Mouse (Mus musculus): Measurements from ENCODE around the gene Ccdc62.

The Ccdc62 gene

DNA sequence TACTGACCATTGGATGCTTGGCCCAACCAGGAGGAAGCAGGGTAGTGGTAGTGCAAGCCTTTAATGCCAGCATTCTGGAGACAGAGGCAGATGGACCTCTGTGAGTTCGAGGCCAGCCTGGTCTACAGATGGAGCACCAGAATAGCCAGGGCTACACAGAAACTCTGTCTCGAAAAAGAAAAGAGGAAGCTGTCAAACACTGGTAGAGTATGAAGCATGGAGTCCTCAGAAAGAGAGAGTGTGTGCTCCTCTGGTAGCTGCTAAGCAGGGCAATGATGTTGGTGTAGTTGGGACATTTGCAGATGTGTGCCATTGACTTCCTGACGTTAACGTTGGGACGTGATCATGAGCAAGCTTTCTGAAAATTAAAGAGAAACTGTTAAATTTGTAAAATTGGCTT lies 8.0 kb downstream of the Ccdc62 start:
- DNase-seq = no peak

GRCm38 (mm10) chr5:123946546-123946945 lies 16.1 kb downstream of the Ccdc62 start:
- no peak for DNase-seq

DNA sequence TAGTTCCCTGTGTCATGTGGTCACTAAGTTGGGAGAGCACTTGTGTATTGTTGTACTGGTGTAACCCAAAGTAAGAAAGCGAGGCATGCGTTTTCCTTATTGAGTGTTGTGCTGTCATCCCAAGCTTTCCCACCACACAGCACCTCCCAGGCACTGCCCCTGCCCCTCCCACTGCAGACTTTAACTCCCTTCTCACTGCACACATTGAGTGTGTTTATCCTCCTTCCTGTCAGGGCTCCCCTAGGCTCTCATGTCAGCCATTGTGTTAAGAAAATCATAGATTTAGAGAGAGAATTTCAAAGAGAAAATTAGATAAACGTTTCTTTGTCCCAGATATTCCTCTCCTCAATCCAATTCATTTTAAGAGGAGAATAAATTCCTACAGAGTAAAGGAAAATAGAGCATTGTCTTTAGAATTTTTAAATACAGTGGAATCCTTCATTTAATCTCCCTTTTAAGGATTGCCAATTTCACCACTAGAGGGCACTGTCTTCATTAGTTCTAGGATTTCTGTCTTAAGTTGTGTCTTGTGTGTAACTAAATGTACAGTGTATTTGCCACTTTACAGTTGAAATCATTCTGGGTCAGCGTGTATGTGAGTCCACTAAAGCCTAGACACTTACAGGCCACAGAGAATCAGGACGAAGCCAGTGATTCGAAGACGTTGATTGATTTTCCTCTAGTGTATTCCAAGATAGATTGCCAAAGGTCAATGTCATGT lies 16.7 kb downstream of the Ccdc62 start:
- no peak for DNase-seq

- no peak for DNase-seq
Measured at GRCm38 (mm10) chr5:123952365-123953045, 22.0 kb downstream of the Ccdc62 start.

- DNase-seq = no peak
Measured at GRCm38 (mm10) chr5:123957213-123957612, 26.7 kb downstream of the Ccdc62 start.

- no peak for DNase-seq
Measured at GRCm38 (mm10) chr5:123959018-123959417, 28.5 kb downstream of the Ccdc62 start.

DNA sequence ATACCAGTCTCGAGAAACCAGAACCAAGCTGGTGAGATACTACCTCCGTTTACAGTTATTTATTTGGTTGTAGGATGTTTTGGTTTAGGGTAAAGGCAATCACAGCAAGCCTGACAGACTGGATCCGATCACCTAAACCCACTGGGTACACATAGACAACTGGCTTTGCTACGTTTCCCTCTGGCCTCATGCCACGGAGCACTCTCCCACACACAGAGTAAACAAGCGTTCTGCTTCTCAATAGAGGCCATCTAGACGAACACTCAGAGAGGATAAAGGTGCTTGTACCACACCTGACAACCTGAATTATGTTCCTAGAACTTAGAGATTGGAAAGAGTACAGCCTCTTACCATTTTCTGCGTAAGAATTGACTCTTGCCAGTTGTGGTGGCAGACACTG lies 29.6 kb downstream of the Ccdc62 start:
- peak in 1 of 2 experiments; percentile 39 for DNase-seq

DNA sequence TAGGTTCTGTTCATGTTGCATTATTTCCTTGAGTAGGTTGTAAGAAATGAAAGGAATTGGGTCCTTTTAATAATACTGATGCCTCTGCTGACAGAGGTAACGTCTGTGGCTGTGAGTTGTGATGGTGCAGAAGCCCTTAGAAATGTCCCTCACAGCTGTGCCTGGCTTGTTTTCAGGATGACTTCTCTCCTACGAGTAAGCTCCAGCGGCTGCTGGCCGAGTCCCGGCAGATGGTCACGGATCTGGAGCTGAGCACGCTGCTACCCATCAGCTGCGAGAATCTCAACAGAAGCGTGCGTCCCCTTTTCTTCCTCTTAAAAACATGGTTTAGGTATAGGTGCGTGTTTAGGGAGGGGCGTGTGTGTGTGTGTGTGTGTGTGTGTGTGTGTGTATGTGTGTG lies 30.6 kb downstream of the Ccdc62 start:
- no peak for DNase-seq

GRCm38 (mm10) chr5:123964208-123964607 lies 33.7 kb downstream of the Ccdc62 start:
- no peak for DNase-seq

- DNase-seq = no peak
Measured at GRCm38 (mm10) chr5:123966759-123967158, 36.3 kb downstream of the Ccdc62 start.

DNA sequence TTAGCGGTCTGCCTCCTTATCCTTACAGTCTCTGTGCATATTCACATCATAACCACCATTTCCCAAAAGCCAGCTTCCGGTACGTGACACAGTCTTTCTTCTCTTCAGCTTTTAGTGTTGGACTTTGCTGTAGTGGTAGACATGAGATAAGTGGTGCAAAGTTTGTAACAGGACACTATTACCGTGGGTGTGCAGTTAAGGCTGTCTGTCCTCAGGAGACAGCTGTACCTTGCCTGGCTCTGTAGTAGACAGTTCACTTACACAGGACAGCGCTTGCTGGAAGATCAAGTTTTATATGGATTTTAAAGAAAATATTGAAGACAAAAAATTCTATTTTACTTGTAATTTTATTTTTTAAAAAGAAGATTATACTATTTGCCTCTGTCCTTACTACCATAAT lies 38.0 kb downstream of the Ccdc62 start:
- no peak for DNase-seq

DNA sequence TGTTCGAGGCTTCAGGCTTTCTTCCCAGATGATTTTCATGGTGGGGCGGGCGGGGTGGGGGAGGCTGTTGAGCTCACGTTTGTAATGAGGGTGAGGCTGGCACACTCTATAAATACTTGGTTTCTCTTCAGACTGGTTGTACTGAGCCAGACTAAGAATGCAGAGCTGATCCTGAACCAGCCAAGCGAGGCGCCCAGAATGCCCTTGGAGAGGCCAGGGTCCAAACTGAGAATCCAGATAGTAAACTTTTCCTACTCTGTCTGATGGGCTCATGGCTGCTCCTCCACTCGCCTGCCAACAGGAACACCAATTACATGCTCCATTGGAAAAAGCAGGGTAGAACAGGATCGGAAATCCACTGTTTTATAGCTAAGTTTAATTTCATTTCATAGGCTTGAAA lies 38.7 kb downstream of the Ccdc62 start:
- DNase-seq = no peak

DNA sequence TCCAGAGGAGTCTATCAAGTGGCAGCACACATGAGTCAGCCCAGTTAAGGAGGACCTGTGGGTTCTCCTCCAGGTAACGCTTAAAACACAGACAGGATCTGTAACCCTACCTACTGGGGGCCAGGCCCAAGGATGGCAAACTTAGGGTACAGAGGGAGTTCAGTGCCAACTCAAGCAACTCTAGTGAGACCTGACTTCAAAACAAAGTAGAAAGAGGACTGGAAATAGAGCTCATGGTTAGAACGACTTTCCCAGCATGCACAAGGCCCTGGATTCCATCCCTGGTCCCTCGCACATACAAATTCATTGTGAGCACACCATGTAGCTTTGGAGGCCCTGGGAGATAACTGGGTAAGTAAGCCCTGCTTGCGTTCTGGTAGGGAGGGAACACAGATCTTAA lies 40.1 kb downstream of the Ccdc62 start:
- no peak for DNase-seq

GRCm38 (mm10) chr5:123972453-123972852 lies 42.0 kb downstream of the Ccdc62 start:
- no peak for DNase-seq

- DNase-seq = peak; percentile 83 to 88
Measured at GRCm38 (mm10) chr5:123973299-123974178, 43.1 kb downstream of the Ccdc62 start, which contains the start of gene Hip1r. Gene Hip1r, plus strand, starts transcription at chr5:123973628.

GRCm38 (mm10) chr5:123974179-123974485 lies 43.7 kb downstream of the Ccdc62 start:
- no peak for DNase-seq

GRCm38 (mm10) chr5:123974616-123975111 lies 44.2 kb downstream of the Ccdc62 start:
- DNase-seq = peak; percentile 57 to 64

DNA sequence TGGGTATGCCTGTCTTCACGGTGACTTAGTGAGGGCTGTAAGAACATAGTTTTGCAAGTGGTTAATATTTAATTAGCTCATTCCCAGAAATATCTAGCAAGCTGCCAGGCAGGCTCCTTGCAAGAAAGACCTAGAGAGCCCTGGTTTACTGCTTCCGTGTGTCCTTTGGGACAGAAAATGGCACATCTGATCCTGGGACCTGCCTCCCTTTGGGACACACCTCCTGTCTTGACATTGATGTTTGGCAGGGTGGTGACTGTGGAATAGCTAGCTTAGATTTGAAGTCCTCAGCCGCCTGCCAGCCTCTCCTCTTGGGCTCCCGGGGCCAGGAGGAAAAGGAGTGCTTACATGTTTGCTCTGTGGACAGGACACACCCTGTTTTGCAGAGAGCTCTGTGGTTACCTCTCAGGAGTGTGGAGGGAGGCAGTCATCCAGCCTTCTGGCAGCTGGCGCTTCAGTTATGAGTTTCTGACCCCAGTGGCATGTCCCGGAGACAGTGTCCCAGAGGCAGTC lies 45.2 kb downstream of the Ccdc62 start:
- peak; percentile 62 to 84 for DNase-seq

GRCm38 (mm10) chr5:123977231-123977630 lies 46.8 kb downstream of the Ccdc62 start:
- DNase-seq = peak in 1 of 2 experiments; percentile 5

- no peak for DNase-seq
Measured at GRCm38 (mm10) chr5:123978131-123978530, 47.7 kb downstream of the Ccdc62 start.

DNA sequence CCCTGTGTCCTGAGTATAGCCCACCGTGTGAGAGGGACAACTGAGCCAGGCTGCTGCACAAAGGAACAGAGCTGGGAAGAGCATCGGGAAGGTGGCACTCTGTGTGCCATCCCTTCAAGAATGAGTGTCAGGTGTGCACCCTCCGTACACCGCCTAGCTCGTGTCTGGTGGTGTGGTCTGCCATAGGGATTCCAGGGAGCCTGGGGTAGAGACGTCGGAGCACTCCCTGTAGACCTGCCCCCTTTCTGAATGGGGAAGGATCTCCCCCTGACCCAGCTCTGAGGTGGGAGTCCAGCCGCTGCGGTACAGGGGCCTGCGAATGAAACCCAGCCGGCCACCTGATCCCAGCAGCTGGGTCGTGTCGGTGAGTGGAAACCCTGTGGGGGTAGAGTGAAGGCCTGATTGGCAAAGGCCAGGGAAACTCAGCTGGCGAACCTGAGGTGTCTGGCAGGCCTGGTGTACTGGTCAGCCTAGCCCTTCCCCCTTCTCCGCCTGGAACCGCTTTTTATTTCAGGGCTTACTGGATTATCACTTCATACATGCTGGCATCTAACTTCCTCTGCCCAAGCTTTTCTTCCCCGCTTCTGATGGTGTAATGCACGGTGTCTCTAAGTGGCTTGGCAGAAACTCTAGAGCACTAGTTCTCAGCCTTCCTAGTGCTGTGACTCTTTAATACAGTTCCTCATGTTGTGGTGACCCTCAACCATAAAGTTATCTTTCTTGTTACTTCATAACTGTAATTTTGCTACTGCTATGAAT lies 48.9 kb downstream of the Ccdc62 start:
- DNase-seq = no peak

DNA sequence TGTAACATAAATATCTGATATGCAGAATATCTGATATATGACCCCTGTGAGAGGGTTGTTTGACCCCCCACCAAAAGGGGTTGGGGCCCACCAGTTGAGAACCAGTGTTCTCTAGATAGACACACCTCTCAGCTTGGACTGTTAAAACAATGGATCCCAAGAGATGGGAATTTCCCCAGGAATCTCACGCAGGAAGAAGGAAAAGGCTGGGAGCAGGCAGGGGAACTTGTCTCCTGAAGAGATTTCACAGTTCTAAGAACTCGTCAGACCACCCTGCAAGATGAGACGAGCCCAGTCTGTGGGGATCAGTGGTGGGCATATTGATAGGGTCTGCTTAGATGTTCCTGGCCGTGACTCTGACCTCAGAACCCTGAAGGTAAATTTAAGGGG lies 49.5 kb downstream of the Ccdc62 start:
- DNase-seq = no peak
